Mouse (Mus musculus) spleen, embryonic (tissue): ENCODE results near the gene Psd4.

Experiments
- CTCF ChIA-PET: fragments of 350-600 bp; sonication (Branson Sonifier 250); formaldehyde crosslinking; loops from one replicate; lab custom pipeline; 2022; lab: Charles Lee

The Psd4 gene

GRCm38 (mm10) chr2:24385111-24385961 is 18.0 kb downstream of the Psd4 start:
- CTCF ChIA-PET = interaction anchor here (1.0 kb wide), 1 partner anchor 10 kb away, joined by 3 read pairs; no protein-coding TSS in a partner anchor

- CTCF ChIA-PET = interaction anchor here (1.7 kb wide), 1 partner anchor 7 kb away, joined by 4 read pairs; no protein-coding TSS in a partner anchor
These were observed 19.0 kb downstream of the Psd4 start for GRCm38 (mm10) chr2:24386158-24386963.

GRCm38 (mm10) chr2:24386964-24387320 is 19.6 kb downstream of the Psd4 start:
- CTCF ChIA-PET = interaction anchor here (0.6 to 1.7 kb wide), 2 partner anchors 8 to 1612 kb away, joined by 4 to 6 read pairs; no protein-coding TSS in a partner anchor

GRCm38 (mm10) chr2:24387361-24388283 is 20.2 kb downstream of the Psd4 start:
- CTCF ChIA-PET = interaction anchor here (0.5 to 1.7 kb wide), 4 partner anchors 9 to 1613 kb away, joined by 4 to 6 read pairs (median 4); no protein-coding TSS in a partner anchor

- CTCF ChIA-PET = interaction anchor here (0.6 to 0.7 kb wide), 2 partner anchors 8 to 345 kb away, joined by 3 read pairs; no protein-coding TSS in a partner anchor
These were observed 25.9 kb downstream of the Psd4 start for GRCm38 (mm10) chr2:24393251-24393650.

- CTCF ChIA-PET = no interaction called here
These were observed 29.7 kb downstream of the Psd4 start for GRCm38 (mm10) chr2:24397115-24397514.

- CTCF ChIA-PET = no interaction called here
These were observed 33.3 kb downstream of the Psd4 start for GRCm38 (mm10) chr2:24400711-24401110.

- CTCF ChIA-PET = interaction anchor here (0.5 to 1.2 kb wide), 2 partner anchors 24 to 109 kb away, joined by 3 read pairs; no protein-coding TSS in a partner anchor
These were observed 38.1 kb downstream of the Psd4 start for GRCm38 (mm10) chr2:24405345-24406012.

GRCm38 (mm10) chr2:24407701-24408485 is 40.5 kb downstream of the Psd4 start:
- CTCF ChIA-PET = interaction anchor here (1.9 to 2.5 kb wide), 2 partner anchors 13 to 40 kb away, joined by 6 to 19 read pairs; partner anchors contain the start of gene Psd4

GRCm38 (mm10) chr2:24409166-24409565 is 41.8 kb downstream of the Psd4 start:
- CTCF ChIA-PET = interaction anchor here (1.0 to 2.5 kb wide), 4 partner anchors 11 to 48 kb away, joined by 3 to 19 read pairs (median 5); partner anchors contain the start of gene Psd4

- CTCF ChIA-PET = no interaction called here
These were observed 45.8 kb downstream of the Psd4 start for GRCm38 (mm10) chr2:24413172-24413571.

GRCm38 (mm10) chr2:24413677-24414076 is 46.3 kb downstream of the Psd4 start:
- CTCF ChIA-PET = no interaction called here

- CTCF ChIA-PET = no interaction called here
These were observed 49.3 kb downstream of the Psd4 start for GRCm38 (mm10) chr2:24416668-24417067.

GRCm38 (mm10) chr2:24417106-24417505 is 49.7 kb downstream of the Psd4 start:
- CTCF ChIA-PET = no interaction called here

GRCm38 (mm10) chr2:24417564-24417963 is 50.2 kb downstream of the Psd4 start:
- CTCF ChIA-PET = no interaction called here

- CTCF ChIA-PET = no interaction called here
These were observed 54.0 kb downstream of the Psd4 start for GRCm38 (mm10) chr2:24421211-24421863.

- CTCF ChIA-PET = no interaction called here
These were observed 55.4 kb downstream of the Psd4 start for GRCm38 (mm10) chr2:24422815-24423214.

GRCm38 (mm10) chr2:24425630-24426029 is 58.2 kb downstream of the Psd4 start:
- CTCF ChIA-PET = no interaction called here
